Mouse (Mus musculus): ENCODE results near the gene Crim1. TPM values are rescaled to one million over a fixed set of nuclear protein-coding genes. Genes with fewer than 3 reads are reported as not detected.

The Crim1 gene
- polyA plus RNA-seq, 2 experiments = 10.5 to 22.9 TPM

GRCm38 (mm10) chr17:78298967-78299540, 99.0 kb downstream of the Crim1 start:
- Histone ChIP-seq H3K27me3 (ENCODE audit: control insufficient read depth, insufficient read depth, low read length) (no peaks in the 10 kb centered on the region), H3K27ac (replicated peaks; ENCODE audit: low read depth, low read length) (no peak overlapping the region), H3K4me3 (replicated peaks; ENCODE audit: low read length) (no peak overlapping the region), H3K9me3 (ENCODE audit: control insufficient read depth, low read length) (no peaks in the 10 kb centered on the region), H3K4me2 (replicated peaks; ENCODE audit: low read depth, low read length, severe bottlenecking) (no peak overlapping the region), H3K4me1 (ENCODE audit: control insufficient read depth, insufficient read depth, low read length) (no peaks in the 10 kb centered on the region), H3K36me3 (ENCODE audit: control insufficient read depth, insufficient read depth, low read length) (peaks cover 34% of the 10 kb centered on the region), H3K9ac (ENCODE audit: low read depth, low read length, severe bottlenecking) (no peak overlapping the region)
- TF ChIP-seq POLR2A (IDR thresholded peaks at IDR 0.05; ENCODE audit: borderline replicate concordance, extremely low read depth, insufficient read depth, insufficient read length) = no peak
- peak; percentile 65 for DNase-seq (ENCODE audit: low spot score)
- 42% methylated on average over 8 of the region's 8 CpGs for WGBS
- ATAC-seq (ENCODE audit: low FRiP score, low read depth) = no peak

- WGBS = 84% methylated on average over 2 of the region's 2 CpGs
- no peak for TF ChIP-seq POLR2A (IDR thresholded peaks at IDR 0.05; ENCODE audit: borderline replicate concordance, extremely low read depth, insufficient read depth, insufficient read length)
- no peaks in the 10 kb centered on the region for H3K4me1 ChIP-seq (ENCODE audit: control insufficient read depth, insufficient read depth, low read length)
- DNase-seq (ENCODE audit: low spot score) (no peak), ATAC-seq (ENCODE audit: low FRiP score, low read depth) (no peak)
- H3K9ac ChIP-seq (ENCODE audit: low read depth, low read length, severe bottlenecking) = no peak overlapping the region
- H3K27me3 ChIP-seq (ENCODE audit: control insufficient read depth, insufficient read depth, low read length) = no peaks in the 10 kb centered on the region
- H3K4me2 ChIP-seq (replicated peaks; ENCODE audit: low read depth, low read length, severe bottlenecking) = no peak overlapping the region
- no peak overlapping the region for H3K4me3 ChIP-seq (replicated peaks; ENCODE audit: low read length)
- H3K27ac ChIP-seq (replicated peaks; ENCODE audit: low read depth, low read length) = no peak overlapping the region
- peaks cover 32% of the 10 kb centered on the region for H3K36me3 ChIP-seq (ENCODE audit: control insufficient read depth, insufficient read depth, low read length)
- H3K9me3 ChIP-seq (ENCODE audit: control insufficient read depth, low read length) = no peaks in the 10 kb centered on the region
These were observed 103.0 kb downstream of the Crim1 start for GRCm38 (mm10) chr17:78303053-78303452.

GRCm38 (mm10) chr17:78304059-78304458, 104.0 kb downstream of the Crim1 start:
- Histone ChIP-seq H3K9ac (ENCODE audit: low read depth, low read length, severe bottlenecking) (no peak overlapping the region), H3K4me3 (replicated peaks; ENCODE audit: low read length) (no peak overlapping the region), H3K27me3 (ENCODE audit: control insufficient read depth, insufficient read depth, low read length) (no peaks in the 10 kb centered on the region), H3K4me2 (replicated peaks; ENCODE audit: low read depth, low read length, severe bottlenecking) (no peak overlapping the region), H3K27ac (replicated peaks; ENCODE audit: low read depth, low read length) (no peak overlapping the region), H3K36me3 (ENCODE audit: control insufficient read depth, insufficient read depth, low read length) (peaks cover 36% of the 10 kb centered on the region), H3K9me3 (ENCODE audit: control insufficient read depth, low read length) (no peaks in the 10 kb centered on the region), H3K4me1 (ENCODE audit: control insufficient read depth, insufficient read depth, low read length) (no peaks in the 10 kb centered on the region)
- 79% methylated on average over 13 of the region's 13 CpGs for WGBS
- no peak for DNase-seq (ENCODE audit: low spot score)
- ATAC-seq (ENCODE audit: low FRiP score, low read depth) = no peak
- TF ChIP-seq POLR2A (IDR thresholded peaks at IDR 0.05; ENCODE audit: borderline replicate concordance, extremely low read depth, insufficient read depth, insufficient read length) = no peak

- Histone ChIP-seq H3K4me3 (replicated peaks; ENCODE audit: low read length) (no peak overlapping the region), H3K4me1 (ENCODE audit: control insufficient read depth, insufficient read depth, low read length) (no peaks in the 10 kb centered on the region), H3K27ac (replicated peaks; ENCODE audit: low read depth, low read length) (no peak overlapping the region), H3K9ac (ENCODE audit: low read depth, low read length, severe bottlenecking) (no peak overlapping the region), H3K36me3 (ENCODE audit: control insufficient read depth, insufficient read depth, low read length) (peaks cover 33% of the 10 kb centered on the region), H3K9me3 (ENCODE audit: control insufficient read depth, low read length) (no peaks in the 10 kb centered on the region), H3K4me2 (replicated peaks; ENCODE audit: low read depth, low read length, severe bottlenecking) (no peak overlapping the region), H3K27me3 (ENCODE audit: control insufficient read depth, insufficient read depth, low read length) (no peaks in the 10 kb centered on the region)
- 91% methylated on average over 9 of the region's 9 CpGs for WGBS
- ATAC-seq (ENCODE audit: low FRiP score, low read depth) (no peak), DNase-seq (ENCODE audit: low spot score) (no peak)
- TF ChIP-seq POLR2A (IDR thresholded peaks at IDR 0.05; ENCODE audit: borderline replicate concordance, extremely low read depth, insufficient read depth, insufficient read length) = no peak
These were observed 106.4 kb downstream of the Crim1 start for GRCm38 (mm10) chr17:78306434-78306833.

- no peak overlapping the region for H3K4me2 ChIP-seq (replicated peaks; ENCODE audit: low read depth, low read length, severe bottlenecking)
- H3K4me1 ChIP-seq (ENCODE audit: control insufficient read depth, insufficient read depth, low read length) = no peaks in the 10 kb centered on the region
- H3K27me3 ChIP-seq (ENCODE audit: control insufficient read depth, insufficient read depth, low read length) = no peaks in the 10 kb centered on the region
- no peak overlapping the region for H3K9ac ChIP-seq (ENCODE audit: low read depth, low read length, severe bottlenecking)
- WGBS = 94% methylated on average over 9 of the region's 9 CpGs
- peaks cover 20% of the 10 kb centered on the region for H3K36me3 ChIP-seq (ENCODE audit: control insufficient read depth, insufficient read depth, low read length)
- H3K9me3 ChIP-seq (ENCODE audit: control insufficient read depth, low read length) = no peaks in the 10 kb centered on the region
- ATAC-seq (ENCODE audit: low FRiP score, low read depth) (no peak), DNase-seq (ENCODE audit: low spot score) (no peak)
- no peak for TF ChIP-seq POLR2A (IDR thresholded peaks at IDR 0.05; ENCODE audit: borderline replicate concordance, extremely low read depth, insufficient read depth, insufficient read length)
- no peak overlapping the region for H3K4me3 ChIP-seq (replicated peaks; ENCODE audit: low read length)
- no peak overlapping the region for H3K27ac ChIP-seq (replicated peaks; ENCODE audit: low read depth, low read length)
These were observed 108.2 kb downstream of the Crim1 start for GRCm38 (mm10) chr17:78308221-78308620.

GRCm38 (mm10) chr17:78313006-78313405, 113.0 kb downstream of the Crim1 start:
- 91% methylated on average over 12 of the region's 12 CpGs for WGBS
- no peaks in the 10 kb centered on the region for H3K4me1 ChIP-seq (ENCODE audit: control insufficient read depth, insufficient read depth, low read length)
- DNase-seq (ENCODE audit: low spot score) (no peak), ATAC-seq (ENCODE audit: low FRiP score, low read depth) (no peak)
- no peak overlapping the region for H3K4me2 ChIP-seq (replicated peaks; ENCODE audit: low read depth, low read length, severe bottlenecking)
- no peaks in the 10 kb centered on the region for H3K9me3 ChIP-seq (ENCODE audit: control insufficient read depth, low read length)
- H3K9ac ChIP-seq (ENCODE audit: low read depth, low read length, severe bottlenecking) = no peak overlapping the region
- peaks cover 41% of the 10 kb centered on the region for H3K36me3 ChIP-seq (ENCODE audit: control insufficient read depth, insufficient read depth, low read length)
- H3K27me3 ChIP-seq (ENCODE audit: control insufficient read depth, insufficient read depth, low read length) = no peaks in the 10 kb centered on the region
- no peak for TF ChIP-seq POLR2A (IDR thresholded peaks at IDR 0.05; ENCODE audit: borderline replicate concordance, extremely low read depth, insufficient read depth, insufficient read length)
- no peak overlapping the region for H3K27ac ChIP-seq (replicated peaks; ENCODE audit: low read depth, low read length)
- no peak overlapping the region for H3K4me3 ChIP-seq (replicated peaks; ENCODE audit: low read length)

Data from limb, embryonic 14.5 days (tissue).